Mouse (Mus musculus) neural tube, embryonic 13.5 days (tissue): Measurements from ENCODE around the gene 4933405L10Rik. TPM values are rescaled to one million over a fixed set of nuclear protein-coding genes. Genes with fewer than 3 reads are reported as not detected.

Source experiments
- polyA plus RNA-seq: library from polyadenylated mRNA; unstranded; fragments of >200 nt; fragmentation: Nextera tagmentation; extraction: Ambion mirVana; gene quantifications from 2 replicates; pipeline ENCODE4 v1.2.1, GENCODE M21; 2015

The 4933405L10Rik gene
- polyA plus RNA-seq, 1 experiment from 2014 or later = not detected

Other genes starting within 250 kb of the 4933405L10Rik start
- gene Tppp3, start 236.1 kb upstream of the 4933405L10Rik start, polyA plus RNA-seq = 239 and 296 TPM in 2 replicates
- 27.8 and 31.9 TPM in 2 replicates for gene Zdhhc1, start 210.8 kb upstream of the 4933405L10Rik start, polyA plus RNA-seq
- gene Hsd11b2, start 188.9 kb upstream of the 4933405L10Rik start, polyA plus RNA-seq = 5.4 and 5.5 TPM in 2 replicates
- gene Atp6v0d1, start 141.6 kb upstream of the 4933405L10Rik start, polyA plus RNA-seq = 195 and 211 TPM in 2 replicates
- gene Ripor1, start 102.4 kb upstream of the 4933405L10Rik start, polyA plus RNA-seq = 30.5 and 35.9 TPM in 2 replicates
- 105 and 118 TPM in 2 replicates for gene Ctcf, start 71.1 kb upstream of the 4933405L10Rik start, polyA plus RNA-seq
- 2.0 TPM in 2 replicates for gene Agrp, start 70.3 kb upstream of the 4933405L10Rik start, polyA plus RNA-seq
- 16.6 and 20.2 TPM in 2 replicates for gene Carmil2, start 21.4 kb upstream of the 4933405L10Rik start, polyA plus RNA-seq
- 77.1 and 87.1 TPM in 2 replicates for gene Acd, start 6.6 kb upstream of the 4933405L10Rik start, polyA plus RNA-seq
- gene Pard6a, start 6.5 kb upstream of the 4933405L10Rik start, polyA plus RNA-seq = 47.7 and 48.0 TPM in 2 replicates
- gene Enkd1, start 555 bp downstream of the 4933405L10Rik start, polyA plus RNA-seq = 10.3 and 11.2 TPM in 2 replicates
- 66.7 and 72.4 TPM in 2 replicates for gene Gfod2, start 51.0 kb downstream of the 4933405L10Rik start, polyA plus RNA-seq
- 11.6 and 13.0 TPM in 2 replicates for gene Ranbp10, start 119.7 kb downstream of the 4933405L10Rik start, polyA plus RNA-seq
- gene Tsnaxip1, start 120.1 kb downstream of the 4933405L10Rik start, polyA plus RNA-seq = 0.46 and 0.54 TPM in 2 replicates
- gene Cenpt, start 145.6 kb downstream of the 4933405L10Rik start, polyA plus RNA-seq = 52.7 and 63.8 TPM in 2 replicates
- gene Thap11, start 147.5 kb downstream of the 4933405L10Rik start, polyA plus RNA-seq = 61.4 and 64.1 TPM in 2 replicates
- 198 and 201 TPM in 2 replicates for gene Nutf2, start 152.9 kb downstream of the 4933405L10Rik start, polyA plus RNA-seq
- gene Edc4, start 173.2 kb downstream of the 4933405L10Rik start, polyA plus RNA-seq = 43.9 and 48.6 TPM in 2 replicates
- gene Nrn1l, start 185.9 kb downstream of the 4933405L10Rik start, polyA plus RNA-seq = 0.46 and 0.54 TPM in 2 replicates
- gene Pskh1, start 192.8 kb downstream of the 4933405L10Rik start, polyA plus RNA-seq = 14.2 and 14.3 TPM in 2 replicates
- 3.1 and 3.6 TPM in 2 replicates for gene Ctrl, start 226.2 kb downstream of the 4933405L10Rik start, polyA plus RNA-seq
- gene Psmb10, start 230.8 kb downstream of the 4933405L10Rik start, polyA plus RNA-seq = 43.1 and 43.2 TPM in 2 replicates
- gene Lcat, start 235.7 kb downstream of the 4933405L10Rik start, polyA plus RNA-seq = 0.59 and 0.71 TPM in 2 replicates